8 mouse cellular contexts compared by ENCODE assay signal in genomic region chr16:37788367-37789014, GRCm38 (mm10). TPM values are rescaled to one million over a fixed set of nuclear protein-coding genes. Genes with fewer than 3 reads are reported as not detected.
DNase-seq lines count a peak whose midpoint lies in the region; ATAC-seq and TF ChIP-seq lines count a peak whose summit lies in the region.

No protein-coding gene starts in this region.

- no peaks in the 10 kb centered on the region for H3K36me3 ChIP-seq in hindbrain, embryonic 15.5 days
- H3K36me3 ChIP-seq in limb, embryonic 15.5 days, result peaks cover 25% of the 10 kb centered on the region
- H3K36me3 ChIP-seq in midbrain, postnatal 0 days (ENCODE audit: insufficient read depth, low read length), result no peaks in the 10 kb centered on the region

- peak; percentile 88 for DNase-seq in Muller cell, postnatal 12 days (ENCODE audit: inconsistent ontology term)
- DNase-seq in adrenal gland, postnatal 4 days (ENCODE audit: low spot score in 2 of 2), result peak; percentile 32 to 50
- DNase-seq in gastrocnemius, adult 2 months, result peak; percentile 84
- peak; percentile 90 for DNase-seq in midbrain, postnatal 0 days (ENCODE audit: low spot score)
- DNase-seq in spleen, postnatal 36 days (ENCODE audit: low spot score in 2 of 2), result no peak
- DNase-seq in cerebellum, adult 8-10 months, result no peak

- H3K9me3 ChIP-seq in hindbrain, embryonic 15.5 days, result no peaks in the 10 kb centered on the region
- no peaks in the 10 kb centered on the region for H3K9me3 ChIP-seq in limb, embryonic 15.5 days
- H3K9me3 ChIP-seq in midbrain, postnatal 0 days (ENCODE audit: low read length), result no peaks in the 10 kb centered on the region

- peak; percentile 93 for ATAC-seq in hindbrain, embryonic 15.5 days (ENCODE audit: low FRiP score, low read depth)
- peak; percentile 88 for ATAC-seq in limb, embryonic 15.5 days (ENCODE audit: insufficient number of reproducible peaks, low FRiP score, low TSS enrichment, low read depth)
- ATAC-seq in midbrain, postnatal 0 days (ENCODE audit: low FRiP score), result peak; percentile 83

- TF ChIP-seq CTCF in gastrocnemius, adult 2 months (IDR thresholded peaks at IDR 0.05), result no peak
- TF ChIP-seq CTCF in midbrain, postnatal 0 days (IDR thresholded peaks at IDR 0.05), result no peak

- intact Hi-C loops in gastrocnemius, adult 2 months (cut with DNase I), result no loop called here

- H3K4me1 ChIP-seq in hindbrain, embryonic 15.5 days (replicated peaks), result peaks cover 58% of the 10 kb centered on the region
- H3K4me1 ChIP-seq in limb, embryonic 15.5 days, result peaks cover 79% of the 10 kb centered on the region
- H3K4me1 ChIP-seq in midbrain, postnatal 0 days (ENCODE audit: insufficient read depth, low read length), result peaks cover 11% of the 10 kb centered on the region

- H3K4me3 ChIP-seq in gastrocnemius, adult 2 months, result peak overlapping the region; percentile 43
- H3K4me3 ChIP-seq in hindbrain, embryonic 15.5 days, result no peak overlapping the region
- 0 out of 2 replicates have a peak overlapping the region, but pooled peaks have one; percentile 5 for H3K4me3 ChIP-seq in limb, embryonic 15.5 days
- H3K4me3 ChIP-seq in midbrain, postnatal 0 days (ENCODE audit: low read depth, low read length), result no peak overlapping the region

- 20% methylated on average over 12 of the region's 12 CpGs for WGBS in hindbrain, embryonic 15.5 days
- 16% methylated on average over 12 of the region's 12 CpGs for WGBS in limb, embryonic 15.5 days
- 21% methylated on average over 12 of the region's 12 CpGs for WGBS in midbrain, postnatal 0 days

- no peaks in the 10 kb centered on the region for H3K27me3 ChIP-seq in hindbrain, embryonic 15.5 days
- no peaks in the 10 kb centered on the region for H3K27me3 ChIP-seq in limb, embryonic 15.5 days
- no peaks in the 10 kb centered on the region for H3K27me3 ChIP-seq in midbrain, postnatal 0 days (ENCODE audit: insufficient read depth, low read length)

- peak overlapping the region; percentile 78 for H3K27ac ChIP-seq in gastrocnemius, adult 2 months
- peak overlapping the region; percentile 80 for H3K27ac ChIP-seq in hindbrain, embryonic 15.5 days (replicated peaks)
- peak overlapping the region; percentile 84 for H3K27ac ChIP-seq in limb, embryonic 15.5 days
- no peak overlapping the region for H3K27ac ChIP-seq in midbrain, postnatal 0 days (ENCODE audit: low read depth, low read length)

- peak overlapping the region; percentile 37 for H3K4me2 ChIP-seq in hindbrain, embryonic 15.5 days
- H3K4me2 ChIP-seq in limb, embryonic 15.5 days, result peak overlapping the region; percentile 28; the same call in 1 of the 2 replicates
- peak overlapping the region; percentile 22; the same call in 1 of the 2 replicates for H3K4me2 ChIP-seq in midbrain, postnatal 0 days (ENCODE audit: low read depth, low read length, poor library complexity, severe bottlenecking)

- no peak overlapping the region for H3K9ac ChIP-seq in hindbrain, embryonic 15.5 days
- no peak overlapping the region; the same call in 1 of the 2 replicates for H3K9ac ChIP-seq in limb, embryonic 15.5 days
- H3K9ac ChIP-seq in midbrain, postnatal 0 days (replicated peaks; ENCODE audit: low read length, poor library complexity, severe bottlenecking), result no peak overlapping the region

RNA-seq across cellular contexts. Expression of gene Fstl1, which starts 11.8 kb away (rescaled TPM):
- 100 to 1,000 TPM; 242 to 304 TPM for total RNA-seq in adrenal gland, postnatal 4 days (2021)
- 10 to 100 TPM; 30.2 to 54.1 TPM for total RNA-seq in gastrocnemius, adult 2 months (2021)
- polyA plus RNA-seq in hindbrain, embryonic 15.5 days (2015; fragmentation: Nextera tagmentation; extraction: Ambion mirVana), result 92.7 and 103 TPM in 2 replicates
- 835 and 854 TPM in 2 replicates for polyA plus RNA-seq in limb, embryonic 15.5 days (2015; fragmentation: Nextera tagmentation; extraction: Ambion mirVana)
- 51.6 and 72.1 TPM in 2 replicates for total RNA-seq in midbrain, postnatal 0 days (2014; rRNA removed)
- 56.3 and 58.8 TPM in 2 replicates for polyA plus RNA-seq in midbrain, postnatal 0 days (2015; fragmentation: Nextera tagmentation; extraction: Ambion mirVana)

Comparison
In these comparisons a context has a peak if more than half of its experiments do, and no peak if none do; other contexts are left out.
1. DNase-seq: peak in Muller cell, postnatal 12 days (single experiment), adrenal gland, postnatal 4 days (2 of 2), gastrocnemius, adult 2 months (single experiment) and midbrain, postnatal 0 days (single experiment); none in spleen, postnatal 36 days (0 of 2) and cerebellum, adult 8-10 months (single experiment).
2. H3K4me3 ChIP-seq: peak in gastrocnemius, adult 2 months (single experiment) and limb, embryonic 15.5 days (single experiment); none in hindbrain, embryonic 15.5 days (single experiment) and midbrain, postnatal 0 days (single experiment).
3. Peak in every context shown above with its lines, with median percentiles within 50 percentile points of each other: ATAC-seq and H3K4me2 ChIP-seq.